Mouse (Mus musculus): ENCODE data around the gene Hnrnph3.
A peak's percentile ranks its signal among the peaks of the same experiment; 100 is the strongest.

Hnrnph3 gene

DNA sequence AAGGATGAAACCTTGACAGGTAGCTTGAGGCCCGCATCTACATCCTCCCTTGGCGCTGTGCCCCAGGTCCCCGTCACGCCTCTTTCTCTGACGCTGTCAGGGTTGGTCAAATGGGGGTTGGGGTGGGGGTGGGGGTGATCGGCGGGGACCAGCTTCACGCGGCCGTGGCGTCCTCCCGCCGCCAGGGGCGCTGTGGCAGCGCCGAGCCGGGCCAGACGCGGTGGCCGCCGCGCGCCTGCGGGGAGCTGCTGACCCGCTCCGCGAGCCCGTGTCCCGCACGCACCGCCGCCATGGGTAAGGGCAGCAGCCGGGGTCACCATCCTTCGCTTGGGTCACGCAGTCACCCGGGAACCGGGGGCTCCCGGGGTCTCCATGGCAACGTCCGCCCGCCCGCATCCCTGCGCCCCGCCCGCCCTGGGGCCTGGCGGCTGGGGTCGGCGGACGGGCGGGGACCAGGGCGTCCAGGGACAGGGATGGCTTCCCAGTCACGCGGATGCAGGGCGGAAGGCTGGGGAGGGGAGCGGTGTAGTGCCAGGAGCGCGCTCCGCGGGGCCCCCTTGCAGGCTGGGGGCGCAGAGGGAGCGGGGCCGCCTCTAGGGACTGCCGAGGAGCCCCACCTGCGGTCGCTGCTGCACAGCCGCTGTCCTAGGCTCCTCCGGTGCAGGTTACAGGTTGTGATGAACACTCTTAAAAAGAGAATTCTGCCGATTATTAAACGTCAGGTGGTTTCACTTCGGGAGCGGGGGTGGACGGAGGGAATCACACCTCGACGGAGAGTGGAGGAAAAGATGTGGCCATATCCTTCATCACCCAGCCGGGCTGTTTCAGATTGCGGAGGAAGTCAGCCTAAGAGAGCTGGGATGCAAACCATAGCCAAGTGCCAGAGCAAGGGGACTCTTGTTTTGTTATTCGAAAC lies 43.7 kb downstream of the Hnrnph3 start, which contains the start of gene Rufy2:
Rufy2 (plus strand) TSS at position 185 of the 916 bp plus-strand sequence.
- peak; percentile 86 for DNase-seq

DNA sequence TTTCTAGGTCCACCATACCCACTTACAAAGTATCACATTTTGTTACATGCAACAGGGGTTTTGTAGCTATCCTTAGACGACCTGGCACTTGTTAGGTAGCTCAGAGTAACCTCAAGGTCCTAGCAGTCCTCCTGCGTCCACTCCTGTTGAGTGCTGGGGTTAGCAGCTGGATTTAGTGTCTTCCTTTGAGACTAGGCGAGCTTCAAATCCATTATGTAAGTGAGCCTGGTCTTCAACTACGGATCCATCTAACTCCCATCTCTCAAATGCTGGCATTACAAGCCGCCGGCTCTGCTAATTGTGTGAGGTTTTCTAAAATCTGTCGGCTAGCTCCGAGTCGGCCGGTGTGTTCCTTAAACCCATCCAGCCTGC lies 44.4 kb downstream of the Hnrnph3 start:
- no peak for DNase-seq

DNA sequence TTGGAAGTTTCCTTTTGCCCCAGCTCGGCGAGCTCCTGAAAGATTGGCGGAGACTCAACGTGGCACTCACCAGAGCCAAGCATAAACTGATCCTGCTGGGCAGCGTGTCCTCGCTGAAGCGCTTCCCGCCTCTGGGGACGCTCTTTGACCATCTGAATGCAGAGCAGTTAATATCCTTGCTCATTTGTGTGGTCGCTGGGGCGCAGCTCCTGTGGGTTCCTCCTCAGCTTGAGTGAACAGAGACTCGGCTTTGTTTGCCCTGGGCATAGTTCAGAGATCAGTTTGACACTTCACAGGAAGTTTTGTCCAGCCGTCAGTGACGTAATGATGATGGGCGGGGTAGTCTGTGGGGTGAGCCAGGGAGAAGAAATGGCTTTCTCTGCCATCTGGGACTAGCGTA lies 52.2 kb downstream of the Hnrnph3 start:
- DNase-seq, result no peak

DNA sequence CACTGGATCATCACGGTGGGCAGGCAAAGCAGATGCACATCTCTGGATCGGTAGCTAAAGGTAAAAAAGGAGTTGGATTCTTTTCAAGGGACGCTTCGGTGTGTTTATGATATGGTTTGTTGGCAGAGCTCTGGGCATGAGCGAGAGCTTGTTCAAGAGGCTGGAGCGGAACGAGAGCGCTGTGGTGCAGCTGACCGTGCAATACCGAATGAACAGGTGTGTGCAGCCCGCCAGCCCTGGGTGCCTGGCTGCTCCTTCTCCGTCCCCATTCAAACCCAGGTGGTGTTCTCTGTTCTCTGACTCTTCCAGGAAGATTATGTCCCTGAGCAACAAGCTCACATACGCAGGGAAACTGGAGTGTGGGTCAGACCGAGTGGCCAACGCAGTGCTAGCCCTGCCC lies 57.7 kb downstream of the Hnrnph3 start:
- DNase-seq, result no peak

DNA sequence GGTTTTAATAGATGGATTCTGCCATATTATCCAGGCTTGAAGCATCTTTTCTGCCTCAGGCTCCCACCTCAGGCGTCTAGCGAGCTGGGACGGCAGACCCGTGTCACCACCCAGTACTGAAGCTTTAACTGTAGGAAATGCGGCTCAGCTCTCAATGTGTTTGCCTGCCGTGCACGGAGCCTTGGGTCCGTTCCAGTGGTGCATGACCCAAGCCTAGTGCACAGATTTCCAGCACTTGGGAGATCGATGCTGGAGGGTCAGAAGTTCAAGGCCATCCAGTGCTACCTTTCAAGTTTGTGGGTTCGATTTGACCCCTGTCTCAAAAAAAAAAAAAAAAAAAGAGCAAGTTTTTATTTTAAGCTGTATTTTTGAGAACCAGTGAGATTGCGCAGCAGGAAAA lies 58.2 kb downstream of the Hnrnph3 start:
- DNase-seq, result no peak
